Mouse (Mus musculus) cortical plate, adult 2 months (tissue): ENCODE data around the gene Csrnp3.

Experiments
- CTCF ChIP-seq: fragments of 200-500 bp; IDR thresholded peaks from 2 replicates; pipeline ENCODE4 v1.5.1; 2011; ENCODE audit warnings: mild to moderate bottlenecking, control low read depth, low read length; ENCODE audit not compliant: insufficient read depth; ENCODE audit errors: extremely low read depth
- POLR2A ChIP-seq: fragments of 200-500 bp; IDR thresholded peaks from 2 replicates; pipeline ENCODE4 v1.6.1; 2011; ENCODE audit warnings: mild to moderate bottlenecking, low read length, control low read depth; ENCODE audit not compliant: insufficient read depth; ENCODE audit errors: extremely low read depth

DNA sequence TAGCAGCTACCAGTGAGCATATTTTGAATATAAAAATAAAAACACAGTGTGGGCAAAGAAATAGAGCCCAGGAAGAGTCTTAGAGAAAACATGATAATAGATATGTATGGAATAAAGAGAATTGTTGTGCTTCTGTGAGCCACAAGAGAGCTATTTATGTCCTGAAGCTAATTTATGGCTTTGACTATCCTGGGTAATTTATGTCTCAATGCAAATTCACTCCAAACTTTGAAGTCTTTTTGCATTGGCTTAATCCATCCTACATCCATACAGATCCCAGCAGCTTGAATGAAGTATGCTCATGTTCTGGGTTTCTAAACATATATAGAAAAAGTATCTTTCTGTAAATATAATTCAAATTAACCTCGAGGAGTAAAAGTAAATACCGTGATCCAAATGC, 88.5 kb downstream of the Csrnp3 start:
- TF ChIP-seq CTCF, result no peak
- no peak for TF ChIP-seq POLR2A
